Mouse (Mus musculus) frontal cortex, postnatal 25 days (tissue): ENCODE data around the gene Klk4.
A peak's percentile ranks its signal among the peaks of the same experiment; 100 is the strongest.

Experiments used
- DNase-seq, 2 experiments: peaks; one replicate each; pipeline ENCODE4 v3.0.0; 2022; ENCODE audit warnings: low spot score in 2 of 2

Gene Klk4

GRCm38 (mm10) chr7:43880912-43881311 lies at the start of gene Klk4:
Gene Klk4 (plus strand): TSS chr7:43881160.
- DNase-seq: no peak

- no peak for DNase-seq
Measured at GRCm38 (mm10) chr7:43841701-43842100, 39.3 kb upstream of the Klk4 start, which contains the start of gene Klk5. Gene Klk5 (plus strand): TSS chr7:43841971.

GRCm38 (mm10) chr7:43843801-43844200 lies 37.2 kb upstream of the Klk4 start:
- no peak for DNase-seq

GRCm38 (mm10) chr7:43851616-43852015 lies 29.3 kb upstream of the Klk4 start:
- no peak for DNase-seq

GRCm38 (mm10) chr7:43854642-43855380 lies 26.1 kb upstream of the Klk4 start:
- DNase-seq: no peak

GRCm38 (mm10) chr7:43855709-43856108 lies 25.3 kb upstream of the Klk4 start:
- DNase-seq: no peak

- no peak for DNase-seq
Measured at GRCm38 (mm10) chr7:43856307-43856706, 24.7 kb upstream of the Klk4 start.

GRCm38 (mm10) chr7:43857501-43857900 lies 23.5 kb upstream of the Klk4 start:
- no peak for DNase-seq

GRCm38 (mm10) chr7:43860411-43860810 lies 20.5 kb upstream of the Klk4 start:
- DNase-seq: no peak

GRCm38 (mm10) chr7:43873237-43873636 lies 7.7 kb upstream of the Klk4 start:
- peak; percentile 56 to 76 for DNase-seq

GRCm38 (mm10) chr7:43873674-43874073 lies 7.3 kb upstream of the Klk4 start:
- no peak for DNase-seq

- no peak for DNase-seq
Measured at GRCm38 (mm10) chr7:43874868-43875375, 6.0 kb upstream of the Klk4 start.

- DNase-seq: no peak
Measured at GRCm38 (mm10) chr7:43876444-43876843, 4.5 kb upstream of the Klk4 start.

- DNase-seq: no peak
Measured at GRCm38 (mm10) chr7:43878281-43878680, 2.7 kb upstream of the Klk4 start.

- no peak for DNase-seq
Measured at GRCm38 (mm10) chr7:43882346-43882745, 1.4 kb downstream of the Klk4 start.

GRCm38 (mm10) chr7:43882811-43883210 lies 1.9 kb downstream of the Klk4 start:
- DNase-seq: no peak

GRCm38 (mm10) chr7:43883547-43883946 lies 2.6 kb downstream of the Klk4 start:
- DNase-seq: peak; percentile 11 to 30

- no peak for DNase-seq
Measured at GRCm38 (mm10) chr7:43891365-43891764, 10.4 kb downstream of the Klk4 start.

GRCm38 (mm10) chr7:43891788-43892187 lies 10.8 kb downstream of the Klk4 start:
- DNase-seq: no peak

GRCm38 (mm10) chr7:43894836-43895235 lies 13.9 kb downstream of the Klk4 start:
- peak; percentile 89 for DNase-seq

GRCm38 (mm10) chr7:43914821-43915220 lies 33.9 kb downstream of the Klk4 start:
- DNase-seq: no peak

GRCm38 (mm10) chr7:43918426-43918825 lies 37.5 kb downstream of the Klk4 start:
- DNase-seq: no peak

- no peak for DNase-seq
Measured at GRCm38 (mm10) chr7:43918871-43919270, 37.9 kb downstream of the Klk4 start.
